Mouse (Mus musculus) ES-E14 (cell line): ENCODE measurements at regions not wholly inside any gene's neighbourhood (a gene's known extent, or its start where the extent isn't known, plus 50 kb on each side); places are given as distances from the start of the nearest gene placed in this dataset.
A peak's percentile ranks its signal among the peaks of the same experiment; 100 is the strongest.

Experiments used
- DNase-seq: peaks from one replicate; pipeline ENCODE4 v3.0.0-alpha.2; 2013; ENCODE audit warnings: low read depth, low spot score
- H3K27ac ChIP-seq: 2 replicates; pipeline ENCODE4 v1.5.1; 2012; ENCODE audit warnings: low read depth, mild to moderate bottlenecking, low read length, moderate library complexity, mixed read lengths; ENCODE audit not compliant: poor library complexity, insufficient read depth, severe bottlenecking
- H3K36me3 ChIP-seq: 2 replicates; pipeline ENCODE4 v1.6.1; 2012; ENCODE audit warnings: mild to moderate bottlenecking, low read length, moderate library complexity, mixed read lengths; ENCODE audit not compliant: control insufficient read depth, poor library complexity, insufficient read depth, severe bottlenecking
- H3K4me1 ChIP-seq, 2 experiments: fragments of 150-350 bp in 1 of 2; sonication (generic) in 1 of 2; 2 replicates each; pipeline ENCODE4 v1.6.1; 2012; ENCODE audit warnings: low read length in 2 of 2, mild to moderate bottlenecking in 1 of 2, mixed read lengths in 1 of 2; ENCODE audit not compliant: control insufficient read depth in 2 of 2, insufficient read depth in 2 of 2, poor library complexity in 1 of 2
- H3K4me3 ChIP-seq, 2 experiments: fragments of 150-350 bp in 1 of 2; sonication (generic) in 1 of 2; 2 replicates each; pipeline ENCODE4 v1.5.1; 2012; ENCODE audit warnings: low read length in 2 of 2, low read depth in 1 of 2, mild to moderate bottlenecking in 1 of 2, mixed read lengths in 1 of 2; ENCODE audit not compliant: insufficient read depth in 1 of 2, poor library complexity in 1 of 2, severe bottlenecking in 1 of 2
- H3K9ac ChIP-seq: 2 replicates; pipeline ENCODE4 v1.6.1; 2012; ENCODE audit warnings: low read depth, mild to moderate bottlenecking, low read length, mixed read lengths; ENCODE audit not compliant: poor library complexity, insufficient read depth, severe bottlenecking
- H3K9me3 ChIP-seq: fragments of 150-350 bp; sonication (generic); 2 replicates; pipeline ENCODE4 v1.6.1; 2012; ENCODE audit warnings: low read depth, mild to moderate bottlenecking, low read length; ENCODE audit not compliant: control insufficient read depth, insufficient read depth
- CHD2 ChIP-seq: IDR thresholded peaks from 2 replicates; pipeline ENCODE4 v1.6.1; 2014; ENCODE audit warnings: mild to moderate bottlenecking, low read depth, low read length, inconsistent platforms
- HCFC1 ChIP-seq: IDR thresholded peaks from 2 replicates; pipeline ENCODE4 v1.6.1; 2012; ENCODE audit warnings: low read length, inconsistent platforms, borderline replicate concordance; ENCODE audit not compliant: insufficient read depth
- MAFK ChIP-seq: IDR thresholded peaks from 2 replicates; pipeline ENCODE4 v1.6.1; 2014; ENCODE audit warnings: mild to moderate bottlenecking, low read depth, low read length, inconsistent platforms; ENCODE audit not compliant: insufficient read depth
- ZC3H11A ChIP-seq: IDR thresholded peaks from 2 replicates; pipeline ENCODE4 v1.6.1; 2012; ENCODE audit warnings: low read depth, mild to moderate bottlenecking, inconsistent platforms, low read length, borderline replicate concordance
- ZNF384 ChIP-seq: IDR thresholded peaks from 2 replicates; pipeline ENCODE4 v1.6.1; 2012; ENCODE audit warnings: low read depth, low read length, inconsistent platforms
- in situ Hi-C, 2 experiments: fragments of 600-800 bp; cut with MboI; formaldehyde crosslinking; loops; one replicate each; pipeline ENCODE4 v1.15.1; 2025; ENCODE audit warnings: low sequenced_read_pairs in 2 of 2, inconsistent platforms in 1 of 2; ENCODE audit not compliant: unreplicated experiment in 2 of 2

GRCm38 (mm10) chr8:31427706-31428105, 2000.8 kb upstream of the 5930422O12Rik start:
- no peak for DNase-seq
- Histone ChIP-seq H3K4me3 (no peak overlapping the region), H3K27ac (no peak overlapping the region), H3K9me3 (no peaks in the 10 kb centered on the region), H3K9ac (no peak overlapping the region), H3K36me3 (no peaks in the 10 kb centered on the region), H3K4me1 (no peaks in the 10 kb centered on the region)
- no peak for TF ChIP-seq ZNF384
- TF ChIP-seq CHD2: no peak
- no peak for TF ChIP-seq HCFC1
- TF ChIP-seq ZC3H11A: no peak
- TF ChIP-seq MAFK: no peak
- in situ Hi-C loops: no loop called here

- Histone ChIP-seq H3K27ac (no peak overlapping the region), H3K9ac (no peak overlapping the region), H3K4me1 (no peaks in the 10 kb centered on the region), H3K36me3 (no peaks in the 10 kb centered on the region), H3K4me3 (no peak overlapping the region), H3K9me3 (no peaks in the 10 kb centered on the region)
- DNase-seq: no peak
- TF ChIP-seq MAFK: no peak
- TF ChIP-seq ZC3H11A: no peak
- no peak for TF ChIP-seq ZNF384
- TF ChIP-seq HCFC1: no peak
- no peak for TF ChIP-seq CHD2
- in situ Hi-C loops: no loop called here
These were observed 1991.9 kb upstream of the 5930422O12Rik start for GRCm38 (mm10) chr8:31436445-31437191.

- Histone ChIP-seq H3K4me1 (no peaks in the 10 kb centered on the region), H3K27ac (no peak overlapping the region), H3K9me3 (no peaks in the 10 kb centered on the region), H3K36me3 (no peaks in the 10 kb centered on the region), H3K9ac (no peak overlapping the region), H3K4me3 (no peak overlapping the region)
- no peak for DNase-seq
- TF ChIP-seq HCFC1 (no peak), MAFK (no peak)
- in situ Hi-C loops: no loop called here
These were observed 1983.7 kb upstream of the 5930422O12Rik start for GRCm38 (mm10) chr8:31444834-31445233.

- no peaks in the 10 kb centered on the region for H3K4me1 ChIP-seq
- H3K36me3 ChIP-seq: no peaks in the 10 kb centered on the region
- in situ Hi-C loops: no loop called here
- H3K9ac ChIP-seq: no peak overlapping the region
- H3K4me3 ChIP-seq: no peak overlapping the region
- H3K9me3 ChIP-seq: no peaks in the 10 kb centered on the region
- no peak overlapping the region for H3K27ac ChIP-seq
- no peak for DNase-seq
- peak; percentile 64; the same call in 1 of the 2 replicates for TF ChIP-seq MAFK
- TF ChIP-seq ZNF384: no peak
These were observed 1980.5 kb upstream of the 5930422O12Rik start for GRCm38 (mm10) chr8:31447984-31448383.
